Mouse (Mus musculus) heart, embryonic 12.5 days (tissue): Measurements from ENCODE around the gene 4930564D02Rik. TPM values are rescaled to one million over a fixed set of nuclear protein-coding genes. Genes with fewer than 3 reads are reported as not detected.
A peak's percentile ranks its signal among the peaks of the same experiment; 100 is the strongest.

ENCODE experiments used
- ATAC-seq: fragments of 200-750 bp; cut with Nextera tagmentation; 2 replicates; pipeline ENCODE4 v1.8.0; 2017; ENCODE audit warnings: moderate TSS enrichment, moderate library complexity; ENCODE audit not compliant: insufficient number of reproducible peaks, low FRiP score
- H3K27ac ChIP-seq: fragments of 300-500 bp; sonication (generic); 2 replicates; pipeline ENCODE4 v1.5.1; 2016; ENCODE audit warnings: mild to moderate bottlenecking, moderate library complexity; ENCODE audit not compliant: poor library complexity, severe bottlenecking
- H3K27me3 ChIP-seq: fragments of 300-500 bp; sonication (generic); replicated peaks from 2 replicates; pipeline ENCODE4 v1.6.1; 2016; ENCODE audit warnings: mild to moderate bottlenecking, moderate library complexity
- H3K36me3 ChIP-seq: fragments of 300-500 bp; sonication (generic); 2 replicates; pipeline ENCODE4 v1.6.1; 2016; ENCODE audit warnings: mild to moderate bottlenecking, moderate library complexity
- H3K4me1 ChIP-seq: fragments of 300-500 bp; sonication (generic); replicated peaks from 2 replicates; pipeline ENCODE4 v1.6.1; 2016; ENCODE audit warnings: mild to moderate bottlenecking
- H3K4me2 ChIP-seq: fragments of 300-500 bp; sonication (generic); 2 replicates; pipeline ENCODE4 v1.6.1; 2016; ENCODE audit warnings: mild to moderate bottlenecking, moderate library complexity
- H3K4me3 ChIP-seq: fragments of 300-500 bp; sonication (generic); 2 replicates; pipeline ENCODE4 v1.5.1; 2016; ENCODE audit warnings: mild to moderate bottlenecking
- H3K9ac ChIP-seq: fragments of 300-500 bp; sonication (generic); 2 replicates; pipeline ENCODE4 v1.6.1; 2016; ENCODE audit warnings: mild to moderate bottlenecking, moderate library complexity
- H3K9me3 ChIP-seq: fragments of 300-500 bp; sonication (generic); replicated peaks from 2 replicates; pipeline ENCODE4 v1.6.1; 2016; ENCODE audit warnings: mild to moderate bottlenecking, moderate library complexity
- WGBS: fragments of 180-500 bp; shearing (Covaris S2); methylation state at CpG from one replicate; pipeline ENCODE4 v1.1.7; 2016; 5-methylcytosine and 5-hydroxymethylcytosine counted together
- polyA plus RNA-seq: library from polyadenylated mRNA; unstranded; fragments of >200 nt; fragmentation: Nextera tagmentation; extraction: Ambion mirVana; gene quantifications from 2 replicates; pipeline ENCODE4 v1.2.1, GENCODE M21; 2016

Gene 4930564D02Rik
- polyA plus RNA-seq, 1 experiment from 2014 or later: not detected

DNA sequence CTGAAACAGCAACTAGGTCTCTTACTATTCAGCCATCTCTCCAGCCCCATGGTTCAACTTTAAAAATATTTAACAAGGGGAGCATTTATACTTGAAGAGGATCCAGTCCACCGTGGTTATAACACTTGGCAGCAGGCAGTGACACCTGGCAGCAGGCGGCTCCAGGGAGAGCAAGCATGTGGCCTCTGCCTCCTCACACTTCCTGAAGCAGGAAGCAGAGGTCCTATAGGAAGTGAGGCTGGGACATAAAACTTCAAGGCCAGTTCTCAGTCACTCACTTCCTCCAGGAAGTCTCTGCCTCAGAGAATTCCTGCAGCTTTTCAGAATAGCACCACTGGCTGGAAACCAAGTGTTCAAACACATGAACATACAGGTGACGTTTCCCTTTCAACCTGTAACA lies 20.7 kb downstream of the 4930564D02Rik start:
- Histone ChIP-seq H3K27ac (no peak overlapping the region), H3K36me3 (no peaks in the 10 kb centered on the region), H3K9me3 (no peaks in the 10 kb centered on the region), H3K4me3 (no peak overlapping the region), H3K27me3 (no peaks in the 10 kb centered on the region), H3K9ac (no peak overlapping the region), H3K4me1 (no peaks in the 10 kb centered on the region), H3K4me2 (no peak overlapping the region)
- WGBS: 52% methylated on average over 3 of the region's 3 CpGs
- ATAC-seq: peak; percentile 27; the same call in 1 of the 2 replicates

DNA sequence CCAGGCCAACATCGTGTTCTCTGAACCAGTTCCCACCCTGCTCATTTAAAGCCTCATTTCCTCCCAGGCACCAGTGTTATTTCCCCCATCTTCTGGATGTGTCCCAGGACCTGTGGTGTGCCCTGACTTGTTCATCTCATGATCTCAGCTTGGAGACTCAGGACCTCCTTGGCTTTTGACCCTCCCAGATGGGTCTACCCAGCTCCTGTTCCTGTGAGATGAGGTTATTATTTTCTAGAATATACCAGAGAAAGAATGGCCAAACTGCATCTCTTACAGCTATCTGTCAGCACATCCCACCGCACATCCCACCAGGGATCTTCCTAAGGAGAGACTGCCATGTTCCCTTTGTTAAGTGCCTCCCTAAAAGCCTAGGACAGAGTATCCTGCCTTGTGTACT lies 22.0 kb downstream of the 4930564D02Rik start:
- H3K27ac ChIP-seq: no peak overlapping the region
- H3K4me2 ChIP-seq: no peak overlapping the region
- peaks cover 5% of the 10 kb centered on the region; the same call in 1 of the 2 replicates for H3K4me1 ChIP-seq
- no peak overlapping the region for H3K4me3 ChIP-seq
- ATAC-seq: no peak
- 70% methylated on average over 2 of the region's 2 CpGs for WGBS
- H3K27me3 ChIP-seq: no peaks in the 10 kb centered on the region
- H3K9me3 ChIP-seq: no peaks in the 10 kb centered on the region
- no peak overlapping the region for H3K9ac ChIP-seq
- no peaks in the 10 kb centered on the region for H3K36me3 ChIP-seq

DNA sequence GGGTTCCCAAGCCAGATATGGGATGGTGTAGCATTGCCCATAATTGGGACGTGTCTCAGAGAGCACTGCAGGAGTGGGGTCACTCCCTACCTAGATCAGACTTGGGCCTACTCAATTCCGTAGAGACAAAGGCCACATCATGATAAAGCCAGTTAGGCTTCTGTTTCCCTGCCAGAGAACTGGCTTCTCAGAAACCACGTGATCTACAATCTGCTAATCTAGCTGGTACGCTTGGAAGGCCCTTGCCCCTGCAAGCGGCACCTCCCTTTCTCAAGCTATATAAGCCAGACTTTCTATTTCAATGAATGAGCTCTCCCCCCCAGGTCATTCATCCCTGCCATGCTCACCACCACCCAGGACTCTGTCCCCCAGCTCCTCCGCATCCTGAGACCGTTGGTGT lies 23.5 kb downstream of the 4930564D02Rik start:
- Histone ChIP-seq H3K4me1 (peaks cover 7% of the 10 kb centered on the region; the same call in 1 of the 2 replicates), H3K4me2 (no peak overlapping the region), H3K4me3 (no peak overlapping the region), H3K9ac (no peak overlapping the region), H3K9me3 (no peaks in the 10 kb centered on the region), H3K36me3 (no peaks in the 10 kb centered on the region), H3K27ac (no peak overlapping the region), H3K27me3 (no peaks in the 10 kb centered on the region)
- 77% methylated on average over 7 of the region's 7 CpGs for WGBS
- ATAC-seq: no peak

DNA sequence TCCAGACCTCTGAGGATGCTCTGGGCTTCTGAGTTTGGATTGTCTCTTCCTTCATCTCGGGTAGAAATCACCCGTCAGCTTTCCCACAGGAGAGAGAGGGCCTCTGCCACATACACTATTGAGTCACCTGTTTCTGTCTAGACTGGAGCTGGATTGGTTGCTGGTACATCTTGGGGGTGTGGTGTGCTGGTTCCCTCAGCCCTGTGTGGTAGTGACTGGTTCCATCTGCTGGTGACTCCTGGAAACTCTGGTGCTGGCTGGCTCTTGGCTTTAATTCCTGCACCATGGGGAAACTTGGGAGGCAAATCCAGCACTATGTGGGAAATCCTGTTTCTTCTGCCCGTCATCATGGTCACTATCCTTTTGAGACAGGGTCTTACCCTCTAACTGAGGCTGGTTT lies 24.3 kb downstream of the 4930564D02Rik start:
- no peak for ATAC-seq
- H3K27ac ChIP-seq: no peak overlapping the region
- H3K4me3 ChIP-seq: no peak overlapping the region
- peaks cover 7% of the 10 kb centered on the region; the same call in 1 of the 2 replicates for H3K4me1 ChIP-seq
- H3K4me2 ChIP-seq: no peak overlapping the region
- 22% methylated on average over 3 of the region's 3 CpGs for WGBS
- H3K27me3 ChIP-seq: no peaks in the 10 kb centered on the region
- H3K36me3 ChIP-seq: no peaks in the 10 kb centered on the region
- H3K9me3 ChIP-seq: no peaks in the 10 kb centered on the region
- no peak overlapping the region for H3K9ac ChIP-seq

DNA sequence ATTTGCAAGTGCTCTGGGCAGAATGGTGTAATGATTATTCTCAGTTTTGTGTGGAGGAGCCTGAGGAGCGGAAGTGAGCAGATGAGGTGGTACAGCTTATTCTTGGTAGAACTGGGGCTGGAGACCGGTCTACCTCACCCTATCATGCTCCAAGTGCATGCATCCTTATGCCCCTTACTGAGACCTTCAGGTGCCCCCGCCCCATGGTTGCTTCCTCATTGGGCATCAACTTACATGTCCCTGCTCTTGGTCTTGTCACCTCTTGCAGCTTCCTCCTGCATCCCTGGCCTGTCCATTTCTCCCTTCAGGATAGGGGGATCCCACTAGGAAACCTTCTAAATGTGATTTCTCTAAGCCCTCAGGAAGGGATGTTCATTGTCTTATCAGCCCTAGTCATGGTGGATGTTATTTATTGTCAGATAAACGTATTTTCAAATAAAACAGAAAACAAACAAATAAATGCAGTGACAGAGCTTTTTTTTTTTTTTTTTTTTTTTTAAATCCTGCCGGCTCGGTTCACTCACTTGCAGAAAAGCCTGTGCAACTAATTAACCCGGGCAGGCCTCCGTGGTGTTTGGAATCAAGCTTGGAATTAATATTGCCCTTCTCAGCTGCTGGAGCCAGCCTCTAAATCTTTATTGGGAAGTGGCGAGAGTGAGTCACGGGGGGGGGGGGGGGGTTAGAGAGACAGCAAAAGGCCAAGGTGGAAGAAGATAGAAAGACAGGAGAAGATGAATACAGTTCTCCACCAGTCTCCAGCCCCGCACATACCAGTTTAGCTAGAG lies 26.3 kb downstream of the 4930564D02Rik start:
- no peak overlapping the region for H3K9ac ChIP-seq
- H3K9me3 ChIP-seq: no peaks in the 10 kb centered on the region
- WGBS: 69% methylated on average over 11 of the region's 11 CpGs
- no peak overlapping the region for H3K4me2 ChIP-seq
- no peaks in the 10 kb centered on the region for H3K36me3 ChIP-seq
- no peaks in the 10 kb centered on the region for H3K27me3 ChIP-seq
- no peak overlapping the region for H3K4me3 ChIP-seq
- H3K4me1 ChIP-seq: peaks cover 7% of the 10 kb centered on the region; the same call in 1 of the 2 replicates
- no peak overlapping the region for H3K27ac ChIP-seq
- ATAC-seq: no peak

DNA sequence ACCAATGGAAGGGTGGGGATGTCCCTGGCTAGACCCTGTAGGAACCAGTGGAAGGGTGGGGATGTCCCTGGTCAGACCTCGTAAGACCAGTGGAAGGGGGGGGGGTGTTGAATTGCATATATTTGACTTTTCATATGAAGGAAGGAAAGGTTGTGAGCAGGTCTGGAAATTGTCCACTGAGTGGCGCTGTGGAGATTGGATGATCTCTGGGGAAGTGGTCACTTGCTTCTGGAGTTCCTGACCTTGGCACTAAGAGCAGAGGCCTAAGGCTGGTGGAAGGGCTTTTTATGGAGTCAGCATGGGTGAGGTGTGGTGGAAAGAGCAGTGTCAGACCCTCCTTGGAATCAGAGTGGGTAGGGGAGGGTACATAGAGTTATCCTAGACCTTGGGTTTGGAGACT lies 27.8 kb downstream of the 4930564D02Rik start:
- H3K4me2 ChIP-seq: no peak overlapping the region
- H3K27me3 ChIP-seq: no peaks in the 10 kb centered on the region
- H3K27ac ChIP-seq: no peak overlapping the region
- ATAC-seq: no peak
- no peaks in the 10 kb centered on the region for H3K9me3 ChIP-seq
- H3K4me1 ChIP-seq: peaks cover 9% of the 10 kb centered on the region
- H3K36me3 ChIP-seq: no peaks in the 10 kb centered on the region
- no peak overlapping the region for H3K4me3 ChIP-seq
- WGBS: 57% methylated on average over 2 of the region's 2 CpGs
- H3K9ac ChIP-seq: no peak overlapping the region

DNA sequence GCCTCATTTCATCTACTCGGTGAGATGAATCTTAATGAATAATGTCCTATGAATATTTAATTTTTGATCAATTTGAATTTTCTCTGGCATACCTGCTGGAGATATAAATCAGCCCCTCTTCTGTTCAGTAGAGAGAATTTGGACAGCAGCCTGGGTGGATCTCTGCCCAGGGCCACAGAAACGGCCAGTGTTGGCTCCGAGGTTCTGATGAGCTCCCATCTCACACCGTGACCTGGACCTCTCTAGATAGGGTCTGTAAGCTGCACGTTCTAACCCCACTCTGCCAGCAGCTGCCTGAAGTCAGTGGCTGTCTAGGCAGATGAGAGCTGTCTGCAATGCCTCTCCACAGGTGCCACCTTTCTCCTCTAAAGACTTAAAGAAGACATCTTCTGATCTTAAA lies 28.4 kb downstream of the 4930564D02Rik start:
- Histone ChIP-seq H3K4me1 (peaks cover 15% of the 10 kb centered on the region), H3K4me3 (no peak overlapping the region), H3K9ac (no peak overlapping the region), H3K27ac (no peak overlapping the region), H3K4me2 (no peak overlapping the region), H3K36me3 (no peaks in the 10 kb centered on the region), H3K9me3 (no peaks in the 10 kb centered on the region), H3K27me3 (no peaks in the 10 kb centered on the region)
- 72% methylated on average over 5 of the region's 5 CpGs for WGBS
- no peak for ATAC-seq

DNA sequence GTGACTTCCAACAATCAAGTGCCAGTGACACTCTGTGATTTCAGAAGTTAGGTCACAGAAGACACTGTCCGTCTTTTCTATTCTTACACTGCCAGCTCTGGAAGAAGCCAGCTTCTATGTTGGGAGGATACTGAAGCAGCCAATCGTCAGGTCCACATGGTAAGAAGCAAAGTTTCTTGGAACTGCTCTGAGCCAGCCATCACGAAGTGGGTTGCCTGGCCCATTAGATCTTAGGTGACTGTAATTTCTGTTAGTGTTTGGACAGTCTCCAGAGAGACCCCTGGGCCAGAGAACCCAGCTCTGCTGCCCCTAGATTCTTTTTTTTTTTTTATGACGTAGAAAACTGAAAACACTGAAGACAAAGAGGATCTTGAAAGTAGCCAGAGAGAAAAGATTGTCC lies 30.9 kb downstream of the 4930564D02Rik start:
- H3K4me3 ChIP-seq: no peak overlapping the region
- H3K9me3 ChIP-seq: no peaks in the 10 kb centered on the region
- H3K27me3 ChIP-seq: no peaks in the 10 kb centered on the region
- H3K27ac ChIP-seq: no peak overlapping the region
- no peak for ATAC-seq
- no peak overlapping the region for H3K4me2 ChIP-seq
- H3K4me1 ChIP-seq: peaks cover 18% of the 10 kb centered on the region
- WGBS: 74% methylated on average over 4 of the region's 4 CpGs
- H3K36me3 ChIP-seq: no peaks in the 10 kb centered on the region
- no peak overlapping the region for H3K9ac ChIP-seq

DNA sequence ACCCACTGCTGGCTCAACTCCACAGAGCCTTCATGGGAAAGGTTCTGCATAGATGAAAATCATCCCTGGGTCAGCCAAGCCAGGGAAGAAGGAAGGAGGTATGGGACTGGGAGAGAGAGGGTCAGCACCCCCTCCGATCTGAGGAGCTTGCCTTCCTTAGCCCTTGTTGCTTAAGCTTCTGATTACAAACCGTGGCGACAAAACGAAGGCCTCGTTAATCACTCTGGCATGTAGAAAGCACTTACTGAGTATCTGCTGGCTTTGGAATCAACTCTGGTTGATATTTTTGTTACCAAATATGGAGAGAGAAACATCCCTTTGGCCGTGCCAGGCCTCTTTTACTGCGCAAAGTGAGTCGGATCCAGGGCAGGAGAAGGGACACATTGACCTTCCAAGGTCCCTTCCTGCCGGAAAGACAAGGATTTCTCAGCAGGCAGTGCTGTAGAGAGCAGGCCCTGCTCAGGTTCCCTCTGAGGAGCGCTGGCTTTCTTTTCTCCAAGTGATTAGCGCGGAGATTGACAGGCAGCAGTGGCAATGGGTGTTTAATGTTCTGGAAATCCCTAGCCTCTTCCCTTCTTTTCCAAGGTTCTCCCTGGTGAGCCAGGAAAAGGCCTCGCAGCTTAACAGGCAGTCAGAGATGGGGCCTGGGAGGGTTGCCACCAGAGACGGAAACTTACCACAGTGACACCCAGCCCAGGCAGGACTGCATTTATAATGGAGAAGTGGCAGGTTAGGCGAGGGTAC lies 33.1 kb downstream of the 4930564D02Rik start:
- no peaks in the 10 kb centered on the region for H3K27me3 ChIP-seq
- H3K9me3 ChIP-seq: no peaks in the 10 kb centered on the region
- H3K4me1 ChIP-seq: peaks cover 16% of the 10 kb centered on the region
- no peak overlapping the region for H3K4me3 ChIP-seq
- no peak overlapping the region for H3K4me2 ChIP-seq
- WGBS: 24% methylated on average over 15 of the region's 15 CpGs
- no peak for ATAC-seq
- peak overlapping the region; percentile 57 for H3K27ac ChIP-seq
- H3K9ac ChIP-seq: peak overlapping the region; percentile 31; the same call in 1 of the 2 replicates
- H3K36me3 ChIP-seq: no peaks in the 10 kb centered on the region

DNA sequence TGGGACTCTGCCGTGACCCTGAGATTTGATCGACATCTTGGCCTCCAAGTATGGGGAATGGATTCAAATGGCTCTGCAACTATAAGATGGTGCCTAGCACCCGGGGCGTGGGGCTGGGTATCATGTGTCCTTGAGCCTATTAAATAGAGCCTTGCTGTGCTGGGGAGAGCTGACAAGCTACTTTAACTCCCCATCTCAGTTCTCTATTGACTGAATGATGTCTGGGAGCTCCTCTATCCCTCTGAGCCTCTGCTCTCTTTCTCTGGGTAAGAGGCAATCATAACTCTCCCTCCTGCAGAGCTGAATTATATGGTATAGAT lies 33.6 kb downstream of the 4930564D02Rik start:
- 75% methylated on average over 4 of the region's 4 CpGs for WGBS
- peaks cover 19% of the 10 kb centered on the region for H3K4me1 ChIP-seq
- ATAC-seq: no peak
- H3K4me2 ChIP-seq: no peak overlapping the region
- no peaks in the 10 kb centered on the region for H3K9me3 ChIP-seq
- H3K27ac ChIP-seq: peak overlapping the region; percentile 57
- no peak overlapping the region; the same call in 1 of the 2 replicates for H3K9ac ChIP-seq
- H3K4me3 ChIP-seq: no peak overlapping the region
- H3K36me3 ChIP-seq: no peaks in the 10 kb centered on the region
- H3K27me3 ChIP-seq: no peaks in the 10 kb centered on the region

DNA sequence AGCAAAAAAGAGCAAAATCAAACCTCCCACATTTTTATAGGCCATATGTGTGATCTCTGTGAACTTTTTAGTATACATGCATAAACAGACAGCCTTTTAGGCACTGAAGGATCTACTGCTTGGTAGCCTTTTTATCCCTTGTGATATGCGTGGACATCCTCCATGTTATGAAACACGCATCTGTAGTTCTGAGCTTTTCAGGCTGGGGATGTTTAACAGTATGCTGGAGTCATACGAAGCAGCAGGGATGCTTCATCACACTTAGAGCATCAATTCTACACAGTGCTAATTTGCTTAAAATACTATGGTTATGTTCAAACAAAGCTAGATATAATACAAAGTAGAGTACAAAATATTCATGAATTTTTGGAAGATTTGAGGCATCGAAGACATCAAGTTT lies 39.2 kb downstream of the 4930564D02Rik start:
- H3K4me1 ChIP-seq: peaks cover 7% of the 10 kb centered on the region; the same call in 1 of the 2 replicates
- H3K36me3 ChIP-seq: no peaks in the 10 kb centered on the region
- no peak overlapping the region for H3K4me2 ChIP-seq
- WGBS: 84% methylated on average over 4 of the region's 4 CpGs
- peaks cover 3% of the 10 kb centered on the region; the same call in 1 of the 2 replicates for H3K27me3 ChIP-seq
- no peak overlapping the region for H3K9ac ChIP-seq
- no peak overlapping the region for H3K27ac ChIP-seq
- ATAC-seq: no peak
- no peaks in the 10 kb centered on the region for H3K9me3 ChIP-seq
- no peak overlapping the region for H3K4me3 ChIP-seq
